Mouse (Mus musculus): ENCODE measurements around the gene Cab39. TPM values are rescaled to one million over a fixed set of nuclear protein-coding genes. Genes with fewer than 3 reads are reported as not detected.

The Cab39 gene
- polyA plus RNA-seq, 1 experiment = 41.8 TPM

DNA sequence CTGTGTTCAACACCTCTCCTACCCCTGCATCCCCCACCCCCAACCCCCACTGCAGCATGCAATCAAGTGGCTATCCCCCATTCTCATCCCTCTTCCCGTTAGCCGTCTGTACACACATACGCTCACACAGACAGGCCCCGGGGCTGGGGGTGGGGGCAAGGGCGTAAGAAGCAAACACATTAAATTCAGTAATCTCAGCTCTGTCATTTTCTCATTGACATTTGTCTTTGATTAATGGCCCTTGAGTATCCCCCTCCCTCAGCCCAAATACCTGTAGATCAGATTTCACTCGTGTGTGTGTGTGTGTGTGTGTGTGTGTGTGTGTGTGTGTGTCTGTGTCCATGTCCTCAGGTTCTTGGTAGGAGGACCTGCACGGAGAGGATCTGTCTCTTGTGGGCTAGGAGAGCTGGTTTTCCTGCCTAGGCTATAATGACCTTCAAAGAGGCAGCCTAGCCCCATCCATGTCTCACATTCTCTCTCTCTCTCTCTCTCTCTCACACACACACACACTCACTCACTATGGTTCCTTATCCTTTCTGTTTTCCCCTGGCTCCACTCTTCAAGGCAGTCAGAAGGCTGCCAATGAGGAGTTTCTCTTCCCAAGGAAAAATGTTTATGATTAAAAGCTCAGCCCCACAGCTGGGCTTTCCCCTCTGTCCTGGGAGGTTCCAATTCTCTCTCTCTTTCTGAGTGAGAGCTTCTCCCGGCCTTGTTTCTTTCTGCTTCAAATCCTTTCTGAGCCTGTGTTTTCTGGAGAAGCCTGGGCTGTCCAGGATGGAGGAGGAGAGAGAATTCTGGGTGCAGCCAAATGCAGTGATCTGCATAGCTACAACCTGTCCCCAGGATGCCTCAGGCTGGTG is 104.9 kb downstream of the Cab39 start:
- Histone ChIP-seq H3K27me3 (replicated peaks; ENCODE audit: control insufficient read depth, insufficient read depth, low read length) (no peaks in the 10 kb centered on the region), H3K4me1 (ENCODE audit: control insufficient read depth, insufficient read depth, low read length) (peaks cover 8% of the 10 kb centered on the region), H3K4me3 (ENCODE audit: insufficient read depth, low read depth, low read length) (no peak overlapping the region), H3K36me3 (ENCODE audit: control insufficient read depth, insufficient read depth, low read length) (no peaks in the 10 kb centered on the region), H3K27ac (ENCODE audit: insufficient read depth, low read depth, low read length) (no peak overlapping the region)
- TF ChIP-seq CTCF (conservative IDR thresholded peaks at IDR 0.05; ENCODE audit: insufficient read depth, insufficient read length, low read depth, low read length) (no peak), POLR2A (IDR thresholded peaks at IDR 0.05; ENCODE audit: low read depth, low read length) (no peak)
- DNase-seq = no peak
- 56% methylated on average over 8 of the region's 8 CpGs for WGBS

DNA sequence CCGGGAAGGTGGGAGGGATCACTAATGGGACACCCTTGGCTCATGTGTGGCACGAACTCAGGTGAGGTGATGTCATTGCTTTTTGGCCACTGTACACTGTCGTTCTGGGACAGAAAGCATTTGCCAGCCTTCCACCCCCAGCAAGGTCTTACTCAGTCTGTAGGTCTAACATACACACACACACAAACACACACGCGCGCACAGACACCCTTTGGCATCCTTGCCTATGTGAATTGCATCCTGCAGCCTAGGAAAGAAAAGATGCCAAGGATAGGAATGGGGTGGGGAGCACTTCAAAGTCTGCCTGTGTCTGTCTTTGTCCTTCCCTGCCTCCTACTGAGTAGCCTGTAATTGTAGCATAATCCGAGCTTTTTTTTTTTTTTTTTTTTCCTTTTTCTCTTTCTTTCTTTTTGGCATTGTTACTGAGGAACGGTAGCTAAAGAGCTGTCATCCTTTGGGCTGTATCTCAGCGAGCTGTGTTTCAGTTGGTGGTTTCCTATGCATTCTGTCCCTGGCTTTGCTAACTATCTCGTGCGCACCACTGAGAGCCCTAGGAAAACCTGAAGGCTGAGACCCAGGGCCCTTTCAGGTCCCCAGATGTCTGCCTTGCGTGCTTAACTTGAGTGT is 105.6 kb downstream of the Cab39 start:
- Histone ChIP-seq H3K4me1 (ENCODE audit: control insufficient read depth, insufficient read depth, low read length) (peaks cover 8% of the 10 kb centered on the region), H3K36me3 (ENCODE audit: control insufficient read depth, insufficient read depth, low read length) (no peaks in the 10 kb centered on the region), H3K27me3 (replicated peaks; ENCODE audit: control insufficient read depth, insufficient read depth, low read length) (no peaks in the 10 kb centered on the region), H3K27ac (ENCODE audit: insufficient read depth, low read depth, low read length) (no peak overlapping the region), H3K4me3 (ENCODE audit: insufficient read depth, low read depth, low read length) (no peak overlapping the region)
- DNase-seq = no peak
- WGBS = 73% methylated on average over 12 of the region's 12 CpGs
- TF ChIP-seq POLR2A (IDR thresholded peaks at IDR 0.05; ENCODE audit: low read depth, low read length) (no peak), CTCF (conservative IDR thresholded peaks at IDR 0.05; ENCODE audit: insufficient read depth, insufficient read length, low read depth, low read length) (no peak)

DNA sequence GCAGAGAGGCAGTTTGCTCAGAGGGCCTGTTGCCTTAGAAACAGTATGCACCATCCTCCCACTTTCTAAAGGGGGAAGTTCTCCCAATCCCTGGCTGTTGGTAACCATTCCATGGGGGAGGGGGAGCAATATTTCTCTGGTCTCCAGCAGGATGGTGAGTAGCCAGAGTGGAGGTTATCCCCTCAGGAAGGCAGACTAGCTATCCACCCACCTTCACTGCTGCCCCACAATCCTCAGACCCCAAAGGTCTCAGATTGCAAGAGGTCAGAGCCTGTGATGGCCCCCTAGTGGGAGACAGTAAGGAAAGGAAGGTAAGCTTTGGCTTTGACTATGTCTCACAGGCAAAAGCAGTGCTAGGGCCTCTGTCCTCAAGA is 106.1 kb downstream of the Cab39 start:
- Histone ChIP-seq H3K27ac (ENCODE audit: insufficient read depth, low read depth, low read length) (no peak overlapping the region), H3K27me3 (replicated peaks; ENCODE audit: control insufficient read depth, insufficient read depth, low read length) (no peaks in the 10 kb centered on the region), H3K36me3 (ENCODE audit: control insufficient read depth, insufficient read depth, low read length) (no peaks in the 10 kb centered on the region), H3K4me1 (ENCODE audit: control insufficient read depth, insufficient read depth, low read length) (peaks cover 8% of the 10 kb centered on the region), H3K4me3 (ENCODE audit: insufficient read depth, low read depth, low read length) (no peak overlapping the region)
- no peak for DNase-seq
- TF ChIP-seq CTCF (conservative IDR thresholded peaks at IDR 0.05; ENCODE audit: insufficient read depth, insufficient read length, low read depth, low read length) = no peak

DNA sequence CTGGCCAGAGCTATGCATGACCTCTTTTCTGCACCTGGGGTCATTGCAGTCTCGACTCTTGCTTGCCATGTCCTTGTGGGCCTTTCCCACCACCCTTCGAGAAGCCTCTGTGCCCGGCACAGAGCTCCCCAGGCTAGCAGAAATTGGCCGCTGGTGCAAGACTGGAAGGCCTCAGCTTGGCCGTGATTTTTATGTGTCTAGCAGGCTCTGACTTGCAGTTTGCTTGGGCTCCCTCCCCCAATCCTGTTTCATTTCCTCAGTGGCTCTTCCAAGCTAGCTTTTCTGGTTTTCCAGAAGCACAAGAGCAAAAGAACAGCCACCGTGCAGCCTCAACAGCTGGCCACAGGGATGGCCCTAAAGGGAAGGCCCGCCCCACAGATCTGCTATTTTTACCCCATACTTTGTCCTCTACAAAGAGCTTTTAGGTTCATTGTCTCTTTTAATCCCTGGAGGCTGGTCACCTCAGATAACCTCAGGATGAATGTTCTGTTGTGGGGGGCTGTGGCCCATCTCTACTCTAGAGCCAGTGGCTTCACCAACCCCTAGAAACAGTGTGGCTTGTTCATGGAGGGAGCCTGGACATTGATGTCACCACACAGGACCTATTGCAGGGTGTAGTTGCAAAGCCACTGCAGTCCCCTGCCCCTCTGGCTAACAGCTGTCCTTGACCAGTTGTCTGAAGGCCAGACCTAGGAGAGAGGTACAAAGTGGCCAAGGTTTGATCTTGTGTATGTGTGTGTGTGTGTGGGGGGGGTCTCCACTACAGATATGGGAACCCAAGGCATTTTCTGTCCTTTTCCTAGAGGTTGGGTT is 107.5 kb downstream of the Cab39 start:
- no peaks in the 10 kb centered on the region for H3K27me3 ChIP-seq (replicated peaks; ENCODE audit: control insufficient read depth, insufficient read depth, low read length)
- H3K4me1 ChIP-seq (ENCODE audit: control insufficient read depth, insufficient read depth, low read length) = peaks cover 6% of the 10 kb centered on the region
- WGBS = 46% methylated on average over 7 of the region's 7 CpGs
- no peak overlapping the region for H3K4me3 ChIP-seq (ENCODE audit: insufficient read depth, low read depth, low read length)
- H3K27ac ChIP-seq (ENCODE audit: insufficient read depth, low read depth, low read length) = no peak overlapping the region
- DNase-seq = no peak
- H3K36me3 ChIP-seq (ENCODE audit: control insufficient read depth, insufficient read depth, low read length) = no peaks in the 10 kb centered on the region
- TF ChIP-seq CTCF (conservative IDR thresholded peaks at IDR 0.05; ENCODE audit: insufficient read depth, insufficient read length, low read depth, low read length) (no peak), POLR2A (IDR thresholded peaks at IDR 0.05; ENCODE audit: low read depth, low read length) (no peak)

Other genes with a start within 250 kb of the Cab39 start
- not detected in 2 replicates for gene G530012D18Rik, start 217.8 kb upstream of the Cab39 start, polyA plus RNA-seq (2012; rRNA removed)
- gene Sp110, start 194.6 kb upstream of the Cab39 start, polyA plus RNA-seq (2012; rRNA removed) = 5.3 and 10.6 TPM in 2 replicates
- gene Sp140, start 193.1 kb upstream of the Cab39 start, polyA plus RNA-seq (2012; rRNA removed) = 2.1 and 2.8 TPM in 2 replicates
- gene Sp100, start 143.5 kb upstream of the Cab39 start, polyA plus RNA-seq (2012; rRNA removed) = 11.9 and 21.4 TPM in 2 replicates
- gene A630001G21Rik, start 14.8 kb upstream of the Cab39 start, polyA plus RNA-seq (2012; rRNA removed) = 1.2 and 2.5 TPM in 2 replicates
- 166 and 198 TPM in 2 replicates for gene Itm2c, start 100.8 kb downstream of the Cab39 start, polyA plus RNA-seq (2012; rRNA removed)
- gene 4933407L21Rik, start 135.0 kb downstream of the Cab39 start, polyA plus RNA-seq (2012; rRNA removed) = 0.06 and 0.12 TPM in 2 replicates
- 0.03 TPM in 1 of 2 replicates, not detected in the other for gene Gpr55, start 167.6 kb downstream of the Cab39 start, polyA plus RNA-seq (2012; rRNA removed)
- 0.33 and 0.39 TPM in 2 replicates for gene Spata3, start 223.4 kb downstream of the Cab39 start, polyA plus RNA-seq (2012; rRNA removed)

All from kidney, adult 2 months (tissue).